Mouse (Mus musculus): Measurements from ENCODE around the gene Atp5d. TPM values are rescaled to one million over a fixed set of nuclear protein-coding genes. Genes with fewer than 3 reads are reported as not detected.
A peak's percentile ranks its signal among the peaks of the same experiment; 100 is the strongest.

The Atp5d gene
- polyA plus RNA-seq, 1 experiment from 2014 or later: 536 TPM

DNA sequence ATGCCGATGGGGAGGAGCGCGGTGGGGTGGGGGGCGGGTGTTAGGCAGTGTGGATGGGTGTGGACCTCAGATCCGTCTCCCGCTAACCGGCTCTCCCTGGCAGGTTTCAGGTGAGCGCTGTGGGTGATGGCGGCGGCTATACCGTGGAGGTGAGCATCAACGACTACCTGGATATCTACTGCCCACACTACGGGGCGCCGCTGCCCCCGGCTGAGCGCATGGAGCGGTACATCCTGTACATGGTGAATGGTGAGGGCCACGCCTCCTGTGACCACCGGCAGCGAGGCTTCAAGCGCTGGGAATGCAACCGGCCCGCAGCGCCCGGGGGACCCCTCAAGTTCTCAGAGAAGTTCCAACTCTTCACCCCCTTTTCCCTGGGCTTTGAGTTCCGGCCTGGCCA, 48.2 kb downstream of the Atp5d start:
- no peaks in the 10 kb centered on the region for H3K9me3 ChIP-seq (replicated peaks; ENCODE audit: control insufficient read depth, low read length)
- peaks cover 3% of the 10 kb centered on the region; the same call in 1 of the 2 replicates for H3K4me1 ChIP-seq (ENCODE audit: control insufficient read depth, insufficient read depth, low read length)
- H3K9ac ChIP-seq (ENCODE audit: low read length): no peak overlapping the region
- ATAC-seq (ENCODE audit: insufficient read depth, low FRiP score): no peak
- H3K4me3 ChIP-seq (replicated peaks; ENCODE audit: low read length): no peak overlapping the region
- no peaks in the 10 kb centered on the region for H3K36me3 ChIP-seq (ENCODE audit: control insufficient read depth, insufficient read depth, low read length)
- no peak overlapping the region for H3K27ac ChIP-seq (ENCODE audit: low read length)
- peaks cover 21% of the 10 kb centered on the region for H3K27me3 ChIP-seq (ENCODE audit: control insufficient read depth, insufficient read depth, low read length)
- 45% methylated on average over 27 of the region's 27 CpGs for WGBS
- no peak overlapping the region for H3K4me2 ChIP-seq (ENCODE audit: low read depth, low read length)

DNA sequence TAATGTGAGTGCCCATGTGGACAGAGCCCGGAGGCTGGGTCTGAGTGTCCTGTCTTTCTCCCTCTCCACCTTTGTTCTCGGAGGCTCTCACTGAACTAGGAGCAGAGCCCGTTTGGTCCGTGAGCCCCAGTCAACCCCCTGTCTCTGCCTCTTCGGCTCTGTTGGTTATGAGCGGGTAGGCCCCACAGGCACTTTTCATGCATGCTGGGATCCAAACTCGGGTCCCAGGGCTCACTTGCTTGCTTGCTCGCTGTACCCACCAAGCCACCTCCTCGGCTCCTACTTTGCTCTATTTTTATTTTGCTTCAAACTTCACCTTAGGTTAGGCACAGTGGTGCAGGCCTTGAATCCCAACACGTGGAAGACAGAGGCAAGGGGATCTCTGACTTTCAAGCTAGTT, 49.3 kb downstream of the Atp5d start:
- no peak overlapping the region for H3K4me3 ChIP-seq (replicated peaks; ENCODE audit: low read length)
- no peaks in the 10 kb centered on the region for H3K9me3 ChIP-seq (replicated peaks; ENCODE audit: control insufficient read depth, low read length)
- WGBS: 90% methylated on average over 10 of the region's 10 CpGs
- H3K4me2 ChIP-seq (ENCODE audit: low read depth, low read length): no peak overlapping the region
- no peaks in the 10 kb centered on the region for H3K36me3 ChIP-seq (ENCODE audit: control insufficient read depth, insufficient read depth, low read length)
- peaks cover 25% of the 10 kb centered on the region for H3K27me3 ChIP-seq (ENCODE audit: control insufficient read depth, insufficient read depth, low read length)
- no peak overlapping the region for H3K9ac ChIP-seq (ENCODE audit: low read length)
- no peak overlapping the region for H3K27ac ChIP-seq (ENCODE audit: low read length)
- no peak for ATAC-seq (ENCODE audit: insufficient read depth, low FRiP score)
- H3K4me1 ChIP-seq (ENCODE audit: control insufficient read depth, insufficient read depth, low read length): peaks cover 3% of the 10 kb centered on the region; the same call in 1 of the 2 replicates

DNA sequence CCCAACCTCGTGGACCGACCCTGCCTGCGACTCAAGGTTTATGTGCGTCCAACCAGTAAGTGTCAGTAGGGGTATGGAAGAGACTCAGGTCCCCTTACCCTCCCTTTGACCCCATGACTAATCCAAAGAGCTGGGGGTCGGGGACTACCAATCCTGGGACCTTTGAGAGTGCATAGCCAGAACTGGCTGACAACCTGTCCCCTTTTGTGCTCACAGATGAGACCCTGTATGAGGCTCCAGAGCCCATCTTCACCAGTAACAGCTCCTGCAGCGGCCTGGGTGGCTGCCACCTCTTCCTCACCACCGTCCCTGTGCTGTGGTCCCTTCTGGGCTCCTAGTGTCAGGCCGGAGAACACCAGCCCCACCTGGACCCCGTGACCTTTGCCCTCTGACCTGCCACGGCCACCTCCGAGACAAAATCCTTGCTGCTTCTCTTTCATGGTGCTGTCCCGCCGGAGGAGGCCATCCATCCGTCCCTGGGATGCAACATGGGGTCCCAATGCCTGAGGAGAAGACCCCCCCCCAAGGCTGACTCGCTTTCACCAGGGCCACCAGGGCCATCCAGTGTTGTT, 50.1 kb downstream of the Atp5d start:
- Histone ChIP-seq H3K36me3 (ENCODE audit: control insufficient read depth, insufficient read depth, low read length) (no peaks in the 10 kb centered on the region), H3K9ac (ENCODE audit: low read length) (no peak overlapping the region), H3K4me1 (ENCODE audit: control insufficient read depth, insufficient read depth, low read length) (peaks cover 3% of the 10 kb centered on the region; the same call in 1 of the 2 replicates), H3K4me2 (ENCODE audit: low read depth, low read length) (no peak overlapping the region), H3K27ac (ENCODE audit: low read length) (no peak overlapping the region), H3K27me3 (ENCODE audit: control insufficient read depth, insufficient read depth, low read length) (peaks cover 25% of the 10 kb centered on the region), H3K4me3 (replicated peaks; ENCODE audit: low read length) (no peak overlapping the region), H3K9me3 (replicated peaks; ENCODE audit: control insufficient read depth, low read length) (no peaks in the 10 kb centered on the region)
- 81% methylated on average over 15 of the region's 15 CpGs for WGBS
- no peak for ATAC-seq (ENCODE audit: insufficient read depth, low FRiP score)

DNA sequence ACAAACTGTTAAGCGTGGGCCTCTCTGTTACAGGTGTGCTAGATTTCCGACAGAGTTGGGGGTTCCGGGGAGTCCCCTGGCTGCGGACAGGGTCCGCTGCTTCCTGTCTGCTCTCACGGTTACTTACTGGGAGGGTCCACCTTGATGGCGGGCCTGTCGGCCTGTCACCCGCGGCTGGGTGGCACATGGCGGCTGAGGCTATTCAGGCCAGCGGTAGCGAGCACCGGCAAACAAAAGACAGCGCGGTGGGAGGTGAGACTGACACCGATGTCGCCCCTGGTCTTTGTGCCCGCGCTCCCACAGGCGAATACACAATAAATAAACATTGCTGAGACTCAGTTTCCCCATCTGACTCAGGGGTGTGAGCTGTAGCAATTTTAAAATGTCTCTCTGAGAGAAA, 51.6 kb downstream of the Atp5d start:
- peaks cover 25% of the 10 kb centered on the region for H3K27me3 ChIP-seq (ENCODE audit: control insufficient read depth, insufficient read depth, low read length)
- peak overlapping the region; percentile 62 for H3K9ac ChIP-seq (ENCODE audit: low read length)

DNA sequence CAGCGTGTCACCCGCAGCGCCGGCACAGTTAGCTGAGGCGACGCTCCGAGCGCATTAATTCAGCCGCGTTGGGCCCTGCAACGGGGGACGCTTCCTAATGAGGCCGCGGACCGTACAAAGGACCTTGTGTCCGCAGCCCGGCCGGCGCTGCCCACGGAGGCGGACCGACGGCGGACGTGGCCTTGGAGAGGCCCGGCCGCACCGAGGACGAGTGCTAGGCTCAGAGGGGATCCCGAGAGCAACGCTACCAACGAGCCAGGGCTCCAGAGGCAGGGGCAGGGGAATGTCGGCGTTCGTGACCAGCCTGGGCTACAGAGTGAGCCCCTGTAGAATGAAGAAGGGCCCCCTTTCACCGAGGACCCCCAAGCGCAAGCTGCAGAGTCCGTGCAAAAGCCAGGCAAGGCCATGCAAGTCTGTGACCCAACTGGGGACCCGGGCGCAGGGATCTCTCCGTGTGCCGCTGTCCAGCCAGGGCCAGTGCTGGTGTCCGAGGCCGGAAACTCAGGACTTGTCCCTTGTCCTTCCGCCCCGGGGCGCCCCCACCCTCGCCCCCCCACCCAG, 52.1 kb downstream of the Atp5d start:
- ATAC-seq (ENCODE audit: insufficient read depth, low FRiP score): 0 out of 2 replicates have a peak, but pooled peaks have one; percentile 14
- WGBS: 1% methylated on average over 48 of the region's 48 CpGs
- H3K36me3 ChIP-seq (ENCODE audit: control insufficient read depth, insufficient read depth, low read length): no peaks in the 10 kb centered on the region
- peaks cover 3% of the 10 kb centered on the region; the same call in 1 of the 2 replicates for H3K4me1 ChIP-seq (ENCODE audit: control insufficient read depth, insufficient read depth, low read length)
- no peaks in the 10 kb centered on the region for H3K9me3 ChIP-seq (replicated peaks; ENCODE audit: control insufficient read depth, low read length)
- peak overlapping the region; percentile 36 for H3K4me3 ChIP-seq (replicated peaks; ENCODE audit: low read length)
- H3K27ac ChIP-seq (ENCODE audit: low read length): no peak overlapping the region
- H3K27me3 ChIP-seq (ENCODE audit: control insufficient read depth, insufficient read depth, low read length): peaks cover 25% of the 10 kb centered on the region
- peak overlapping the region; percentile 62 for H3K9ac ChIP-seq (ENCODE audit: low read length)
- H3K4me2 ChIP-seq (ENCODE audit: low read depth, low read length): peak overlapping the region; percentile 65

More for the DNA sequence above, 51.6 kb downstream of the Atp5d start:
- Histone ChIP-seq H3K4me2 (ENCODE audit: low read depth, low read length) (peak overlapping the region; percentile 65), H3K4me1 (ENCODE audit: control insufficient read depth, insufficient read depth, low read length) (peaks cover 3% of the 10 kb centered on the region; the same call in 1 of the 2 replicates), H3K9me3 (replicated peaks; ENCODE audit: control insufficient read depth, low read length) (no peaks in the 10 kb centered on the region), H3K36me3 (ENCODE audit: control insufficient read depth, insufficient read depth, low read length) (no peaks in the 10 kb centered on the region), H3K4me3 (replicated peaks; ENCODE audit: low read length) (peak overlapping the region; percentile 36), H3K27ac (ENCODE audit: low read length) (no peak overlapping the region)
- ATAC-seq (ENCODE audit: insufficient read depth, low FRiP score): no peak
- 20% methylated on average over 21 of the region's 21 CpGs for WGBS

DNA sequence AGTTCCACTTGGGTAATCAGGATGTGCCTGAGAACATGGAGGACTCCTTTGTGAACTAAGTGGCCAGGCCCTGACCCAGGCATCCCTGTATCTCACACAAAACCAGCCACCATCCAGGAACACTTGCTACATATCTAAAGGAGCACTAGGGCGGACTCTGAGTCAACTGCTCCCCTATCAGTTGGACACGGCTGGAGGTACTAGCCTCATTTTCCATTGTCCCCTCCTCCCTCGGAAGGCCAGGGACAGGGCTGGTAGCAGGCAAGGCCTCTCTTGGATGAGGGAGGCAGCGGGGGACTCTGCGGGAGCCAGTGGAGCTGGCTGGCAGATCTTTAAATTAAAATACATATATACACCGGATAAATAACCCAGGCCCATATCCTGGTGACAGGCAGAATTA, 55.5 kb downstream of the Atp5d start:
- no peak for ATAC-seq (ENCODE audit: insufficient read depth, low FRiP score)
- no peak overlapping the region; the same call in 1 of the 2 replicates for H3K9ac ChIP-seq (ENCODE audit: low read length)
- no peaks in the 10 kb centered on the region for H3K9me3 ChIP-seq (replicated peaks; ENCODE audit: control insufficient read depth, low read length)
- H3K4me1 ChIP-seq (ENCODE audit: control insufficient read depth, insufficient read depth, low read length): peaks cover 3% of the 10 kb centered on the region; the same call in 1 of the 2 replicates
- H3K27ac ChIP-seq (ENCODE audit: low read length): no peak overlapping the region
- H3K36me3 ChIP-seq (ENCODE audit: control insufficient read depth, insufficient read depth, low read length): no peaks in the 10 kb centered on the region
- H3K4me2 ChIP-seq (ENCODE audit: low read depth, low read length): no peak overlapping the region
- peaks cover 21% of the 10 kb centered on the region for H3K27me3 ChIP-seq (ENCODE audit: control insufficient read depth, insufficient read depth, low read length)
- no peak overlapping the region for H3K4me3 ChIP-seq (replicated peaks; ENCODE audit: low read length)
- WGBS: 77% methylated on average over 6 of the region's 6 CpGs

DNA sequence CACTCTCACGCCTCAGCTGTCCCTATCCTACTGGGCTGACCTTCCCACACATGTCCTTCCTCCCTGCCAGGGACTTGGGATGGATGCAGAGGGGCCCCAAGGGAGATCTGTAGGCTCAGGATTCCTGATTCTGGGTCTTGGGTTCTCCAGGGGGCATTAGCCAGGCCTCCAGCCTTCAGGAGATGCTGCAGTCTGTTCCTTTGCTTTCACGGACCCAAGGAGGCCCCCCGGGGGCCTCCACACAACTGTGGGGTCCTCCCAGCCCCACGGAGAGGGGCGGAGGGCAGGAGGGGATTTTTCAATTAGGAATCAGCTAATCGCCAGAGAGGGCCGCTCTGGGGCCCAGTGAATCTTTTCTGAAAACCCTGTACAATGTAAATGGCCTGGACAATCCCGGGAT, 56.0 kb downstream of the Atp5d start:
- Histone ChIP-seq H3K9ac (ENCODE audit: low read length) (no peak overlapping the region; the same call in 1 of the 2 replicates), H3K36me3 (ENCODE audit: control insufficient read depth, insufficient read depth, low read length) (no peaks in the 10 kb centered on the region), H3K27ac (ENCODE audit: low read length) (no peak overlapping the region), H3K4me2 (ENCODE audit: low read depth, low read length) (no peak overlapping the region), H3K9me3 (replicated peaks; ENCODE audit: control insufficient read depth, low read length) (no peaks in the 10 kb centered on the region), H3K4me1 (ENCODE audit: control insufficient read depth, insufficient read depth, low read length) (peaks cover 3% of the 10 kb centered on the region; the same call in 1 of the 2 replicates), H3K27me3 (ENCODE audit: control insufficient read depth, insufficient read depth, low read length) (peaks cover 21% of the 10 kb centered on the region), H3K4me3 (replicated peaks; ENCODE audit: low read length) (no peak overlapping the region)
- WGBS: 56% methylated on average over 8 of the region's 8 CpGs
- no peak for ATAC-seq (ENCODE audit: insufficient read depth, low FRiP score)

Other genes starting within 250 kb of the Atp5d start
- not detected in 2 replicates for gene Cfd, start 247.8 kb upstream of the Atp5d start, polyA plus RNA-seq (2015; fragmentation: Nextera tagmentation; extraction: Ambion mirVana)
- gene Med16, start 229.7 kb upstream of the Atp5d start, polyA plus RNA-seq (2015; fragmentation: Nextera tagmentation; extraction: Ambion mirVana): 39.6 and 42.3 TPM in 2 replicates
- 4.1 TPM in 1 of 2 replicates, not detected in the other for gene Gm26602, start 227.8 kb upstream of the Atp5d start, polyA plus RNA-seq (2015; fragmentation: Nextera tagmentation; extraction: Ambion mirVana)
- gene Kiss1r, start 221.7 kb upstream of the Atp5d start, polyA plus RNA-seq (2015; fragmentation: Nextera tagmentation; extraction: Ambion mirVana): 0.89 and 0.97 TPM in 2 replicates
- 160 and 176 TPM in 2 replicates for gene R3hdm4, start 217.4 kb upstream of the Atp5d start, polyA plus RNA-seq (2015; fragmentation: Nextera tagmentation; extraction: Ambion mirVana)
- gene Arid3a, start 211.6 kb upstream of the Atp5d start, polyA plus RNA-seq (2015; fragmentation: Nextera tagmentation; extraction: Ambion mirVana): 4.9 and 5.2 TPM in 2 replicates
- gene Wdr18, start 178.5 kb upstream of the Atp5d start, polyA plus RNA-seq (2015; fragmentation: Nextera tagmentation; extraction: Ambion mirVana): 76.7 and 86.9 TPM in 2 replicates
- 0.21 and 0.45 TPM in 2 replicates for gene Grin3b, start 167.9 kb upstream of the Atp5d start, polyA plus RNA-seq (2015; fragmentation: Nextera tagmentation; extraction: Ambion mirVana)
- gene Tmem259, start 154.3 kb upstream of the Atp5d start, polyA plus RNA-seq (2015; fragmentation: Nextera tagmentation; extraction: Ambion mirVana): 5.6 TPM in 2 replicates
- 333 and 334 TPM in 2 replicates for gene Cnn2, start 150.0 kb upstream of the Atp5d start, polyA plus RNA-seq (2015; fragmentation: Nextera tagmentation; extraction: Ambion mirVana)
- gene Abca7, start 142.1 kb upstream of the Atp5d start, polyA plus RNA-seq (2015; fragmentation: Nextera tagmentation; extraction: Ambion mirVana): 6.3 and 7.4 TPM in 2 replicates
- gene Arhgap45, start 122.0 kb upstream of the Atp5d start, polyA plus RNA-seq (2015; fragmentation: Nextera tagmentation; extraction: Ambion mirVana): 7.8 and 9.7 TPM in 2 replicates
- 174 and 180 TPM in 2 replicates for gene Polr2e, start 98.8 kb upstream of the Atp5d start, polyA plus RNA-seq (2015; fragmentation: Nextera tagmentation; extraction: Ambion mirVana)
- 445 and 507 TPM in 2 replicates for gene Gpx4, start 91.5 kb upstream of the Atp5d start, polyA plus RNA-seq (2015; fragmentation: Nextera tagmentation; extraction: Ambion mirVana)
- gene Sbno2, start 33.1 kb upstream of the Atp5d start, polyA plus RNA-seq (2015; fragmentation: Nextera tagmentation; extraction: Ambion mirVana): 17.2 and 19.0 TPM in 2 replicates
- gene Stk11, start 22.8 kb upstream of the Atp5d start, polyA plus RNA-seq (2015; fragmentation: Nextera tagmentation; extraction: Ambion mirVana): 14.5 and 14.8 TPM in 2 replicates
- gene Cbarp, start 2.2 kb downstream of the Atp5d start, polyA plus RNA-seq (2015; fragmentation: Nextera tagmentation; extraction: Ambion mirVana): 3.1 and 3.9 TPM in 2 replicates
- gene Midn, start 9.6 kb downstream of the Atp5d start, polyA plus RNA-seq (2015; fragmentation: Nextera tagmentation; extraction: Ambion mirVana): 7.8 and 9.8 TPM in 2 replicates
- gene Cirbp, start 27.4 kb downstream of the Atp5d start, polyA plus RNA-seq (2015; fragmentation: Nextera tagmentation; extraction: Ambion mirVana): 69.8 and 80.8 TPM in 2 replicates
- 16.4 and 16.6 TPM in 2 replicates for gene 1600002K03Rik, start 34.3 kb downstream of the Atp5d start, polyA plus RNA-seq (2015; fragmentation: Nextera tagmentation; extraction: Ambion mirVana)
- 9.3 and 10.5 TPM in 2 replicates for gene Efna2, start 40.9 kb downstream of the Atp5d start, polyA plus RNA-seq (2015; fragmentation: Nextera tagmentation; extraction: Ambion mirVana)
- 50.8 and 51.6 TPM in 2 replicates for gene Mum1, start 87.8 kb downstream of the Atp5d start, polyA plus RNA-seq (2015; fragmentation: Nextera tagmentation; extraction: Ambion mirVana)
- 340 and 344 TPM in 2 replicates for gene Ndufs7, start 110.5 kb downstream of the Atp5d start, polyA plus RNA-seq (2015; fragmentation: Nextera tagmentation; extraction: Ambion mirVana)
- gene Gamt, start 122.4 kb downstream of the Atp5d start, polyA plus RNA-seq (2015; fragmentation: Nextera tagmentation; extraction: Ambion mirVana): 92.0 and 115 TPM in 2 replicates
- gene Dazap1, start 122.9 kb downstream of the Atp5d start, polyA plus RNA-seq (2015; fragmentation: Nextera tagmentation; extraction: Ambion mirVana): 35.8 and 43.9 TPM in 2 replicates
- 807 and 821 TPM in 2 replicates for gene Rps15, start 153.8 kb downstream of the Atp5d start, polyA plus RNA-seq (2015; fragmentation: Nextera tagmentation; extraction: Ambion mirVana)
- gene Apc2, start 157.3 kb downstream of the Atp5d start, polyA plus RNA-seq (2015; fragmentation: Nextera tagmentation; extraction: Ambion mirVana): 3.3 and 4.3 TPM in 2 replicates
- gene 2310011J03Rik, start 181.9 kb downstream of the Atp5d start, polyA plus RNA-seq (2015; fragmentation: Nextera tagmentation; extraction: Ambion mirVana): 46.6 and 48.1 TPM in 2 replicates
- gene Pcsk4, start 190.9 kb downstream of the Atp5d start, polyA plus RNA-seq (2015; fragmentation: Nextera tagmentation; extraction: Ambion mirVana): 3.7 and 4.4 TPM in 2 replicates
- gene Reep6, start 191.3 kb downstream of the Atp5d start, polyA plus RNA-seq (2015; fragmentation: Nextera tagmentation; extraction: Ambion mirVana): 45.2 and 51.1 TPM in 2 replicates
- gene Adamtsl5, start 209.8 kb downstream of the Atp5d start, polyA plus RNA-seq (2015; fragmentation: Nextera tagmentation; extraction: Ambion mirVana): 22.0 and 24.0 TPM in 2 replicates
- gene Plk5, start 217.8 kb downstream of the Atp5d start, polyA plus RNA-seq (2015; fragmentation: Nextera tagmentation; extraction: Ambion mirVana): 0.14 and 0.61 TPM in 2 replicates
- gene Mex3d, start 249.0 kb downstream of the Atp5d start, polyA plus RNA-seq (2015; fragmentation: Nextera tagmentation; extraction: Ambion mirVana): 3.0 and 4.1 TPM in 2 replicates

All from stomach, embryonic 16.5 days (tissue).